Mouse (Mus musculus) ES-E14 (cell line): ENCODE measurements at regions not wholly inside any gene's neighbourhood (a gene's known extent, or its start where the extent isn't known, plus 50 kb on each side); places are given as distances from the start of the nearest gene placed in this dataset.

ENCODE experiments used
- DNase-seq: peaks from one replicate; pipeline ENCODE4 v3.0.0-alpha.2; 2013; ENCODE audit warnings: low read depth, low spot score
- H3K27ac ChIP-seq: 2 replicates; pipeline ENCODE4 v1.5.1; 2012; ENCODE audit warnings: low read depth, mild to moderate bottlenecking, low read length, moderate library complexity, mixed read lengths; ENCODE audit not compliant: poor library complexity, insufficient read depth, severe bottlenecking
- H3K36me3 ChIP-seq: 2 replicates; pipeline ENCODE4 v1.6.1; 2012; ENCODE audit warnings: mild to moderate bottlenecking, low read length, moderate library complexity, mixed read lengths; ENCODE audit not compliant: control insufficient read depth, poor library complexity, insufficient read depth, severe bottlenecking
- H3K4me1 ChIP-seq, 2 experiments: fragments of 150-350 bp in 1 of 2; sonication (generic) in 1 of 2; 2 replicates each; pipeline ENCODE4 v1.6.1; 2012; ENCODE audit warnings: low read length in 2 of 2, mild to moderate bottlenecking in 1 of 2, mixed read lengths in 1 of 2; ENCODE audit not compliant: control insufficient read depth in 2 of 2, insufficient read depth in 2 of 2, poor library complexity in 1 of 2
- H3K4me3 ChIP-seq, 2 experiments: fragments of 150-350 bp in 1 of 2; sonication (generic) in 1 of 2; 2 replicates each; pipeline ENCODE4 v1.5.1; 2012; ENCODE audit warnings: low read length in 2 of 2, low read depth in 1 of 2, mild to moderate bottlenecking in 1 of 2, mixed read lengths in 1 of 2; ENCODE audit not compliant: insufficient read depth in 1 of 2, poor library complexity in 1 of 2, severe bottlenecking in 1 of 2
- H3K9ac ChIP-seq: 2 replicates; pipeline ENCODE4 v1.6.1; 2012; ENCODE audit warnings: low read depth, mild to moderate bottlenecking, low read length, mixed read lengths; ENCODE audit not compliant: poor library complexity, insufficient read depth, severe bottlenecking
- H3K9me3 ChIP-seq: fragments of 150-350 bp; sonication (generic); 2 replicates; pipeline ENCODE4 v1.6.1; 2012; ENCODE audit warnings: low read depth, mild to moderate bottlenecking, low read length; ENCODE audit not compliant: control insufficient read depth, insufficient read depth
- CHD2 ChIP-seq: IDR thresholded peaks from 2 replicates; pipeline ENCODE4 v1.6.1; 2014; ENCODE audit warnings: mild to moderate bottlenecking, low read depth, low read length, inconsistent platforms
- HCFC1 ChIP-seq: IDR thresholded peaks from 2 replicates; pipeline ENCODE4 v1.6.1; 2012; ENCODE audit warnings: low read length, inconsistent platforms, borderline replicate concordance; ENCODE audit not compliant: insufficient read depth
- MAFK ChIP-seq: IDR thresholded peaks from 2 replicates; pipeline ENCODE4 v1.6.1; 2014; ENCODE audit warnings: mild to moderate bottlenecking, low read depth, low read length, inconsistent platforms; ENCODE audit not compliant: insufficient read depth
- ZC3H11A ChIP-seq: IDR thresholded peaks from 2 replicates; pipeline ENCODE4 v1.6.1; 2012; ENCODE audit warnings: low read depth, mild to moderate bottlenecking, inconsistent platforms, low read length, borderline replicate concordance
- ZNF384 ChIP-seq: IDR thresholded peaks from 2 replicates; pipeline ENCODE4 v1.6.1; 2012; ENCODE audit warnings: low read depth, low read length, inconsistent platforms
- in situ Hi-C, 2 experiments: fragments of 600-800 bp; cut with MboI; formaldehyde crosslinking; loops; one replicate each; pipeline ENCODE4 v1.15.1; 2025; ENCODE audit warnings: low sequenced_read_pairs in 2 of 2, inconsistent platforms in 1 of 2; ENCODE audit not compliant: unreplicated experiment in 2 of 2

- in situ Hi-C loops: no loop called here
Measured at GRCm38 (mm10) chr13:79430562-79430961, 1231.0 kb upstream of the Nr2f1 start.

GRCm38 (mm10) chr13:79417841-79418240 lies 1218.3 kb upstream of the Nr2f1 start:
- in situ Hi-C loops: no loop called here
- H3K9ac ChIP-seq: no peak overlapping the region
- no peaks in the 10 kb centered on the region for H3K4me1 ChIP-seq
- TF ChIP-seq HCFC1: no peak
- no peak overlapping the region for H3K27ac ChIP-seq
- H3K9me3 ChIP-seq: no peaks in the 10 kb centered on the region
- no peak for DNase-seq
- no peaks in the 10 kb centered on the region for H3K36me3 ChIP-seq
- no peak overlapping the region for H3K4me3 ChIP-seq

More at GRCm38 (mm10) chr13:79430562-79430961, 1231.0 kb upstream of the Nr2f1 start:
- Histone ChIP-seq H3K27ac (no peak overlapping the region), H3K4me3 (no peak overlapping the region), H3K9ac (no peak overlapping the region), H3K4me1 (no peaks in the 10 kb centered on the region), H3K9me3 (no peaks in the 10 kb centered on the region), H3K36me3 (no peaks in the 10 kb centered on the region)
- no peak for DNase-seq
- TF ChIP-seq MAFK: no peak
- no peak for TF ChIP-seq CHD2
- no peak for TF ChIP-seq HCFC1
- no peak for TF ChIP-seq ZNF384
- no peak for TF ChIP-seq ZC3H11A

- no peak for TF ChIP-seq ZNF384
- TF ChIP-seq ZC3H11A: no peak
- no peak for TF ChIP-seq CHD2
- TF ChIP-seq HCFC1: no peak
- no peak for TF ChIP-seq MAFK
- Histone ChIP-seq H3K9me3 (no peaks in the 10 kb centered on the region), H3K9ac (no peak overlapping the region), H3K27ac (no peak overlapping the region), H3K4me3 (no peak overlapping the region), H3K4me1 (no peaks in the 10 kb centered on the region), H3K36me3 (no peaks in the 10 kb centered on the region)
- in situ Hi-C loops: no loop called here
- no peak for DNase-seq
Measured at GRCm38 (mm10) chr13:79400082-79400481, 1200.5 kb upstream of the Nr2f1 start.

GRCm38 (mm10) chr13:79393938-79394337 lies 1194.4 kb upstream of the Nr2f1 start:
- DNase-seq: no peak
- Histone ChIP-seq H3K4me3 (no peak overlapping the region), H3K9ac (no peak overlapping the region), H3K9me3 (no peaks in the 10 kb centered on the region), H3K27ac (no peak overlapping the region), H3K4me1 (no peaks in the 10 kb centered on the region), H3K36me3 (no peaks in the 10 kb centered on the region)
- in situ Hi-C loops: no loop called here
- TF ChIP-seq CHD2 (no peak), ZC3H11A (no peak)

GRCm38 (mm10) chr13:79387928-79388327 lies 1188.4 kb upstream of the Nr2f1 start:
- in situ Hi-C loops: no loop called here
- DNase-seq: no peak
- Histone ChIP-seq H3K9me3 (no peaks in the 10 kb centered on the region), H3K9ac (no peak overlapping the region), H3K4me1 (no peaks in the 10 kb centered on the region), H3K4me3 (no peak overlapping the region), H3K36me3 (no peaks in the 10 kb centered on the region), H3K27ac (no peak overlapping the region)
- TF ChIP-seq HCFC1 (no peak), ZNF384 (no peak), CHD2 (no peak), MAFK (no peak), ZC3H11A (no peak)
